Mouse (Mus musculus): ENCODE results near the gene Tbl1xr1. TPM values are rescaled to one million over a fixed set of nuclear protein-coding genes. Genes with fewer than 3 reads are reported as not detected.

Tbl1xr1 gene
- total RNA-seq, 2 experiments from 2014 or later: 127 to 138 TPM

GRCm38 (mm10) chr3:22192931-22193330 is 116.5 kb downstream of the Tbl1xr1 start:
- no peak for DNase-seq (ENCODE audit: low spot score in 2 of 2)

DNA sequence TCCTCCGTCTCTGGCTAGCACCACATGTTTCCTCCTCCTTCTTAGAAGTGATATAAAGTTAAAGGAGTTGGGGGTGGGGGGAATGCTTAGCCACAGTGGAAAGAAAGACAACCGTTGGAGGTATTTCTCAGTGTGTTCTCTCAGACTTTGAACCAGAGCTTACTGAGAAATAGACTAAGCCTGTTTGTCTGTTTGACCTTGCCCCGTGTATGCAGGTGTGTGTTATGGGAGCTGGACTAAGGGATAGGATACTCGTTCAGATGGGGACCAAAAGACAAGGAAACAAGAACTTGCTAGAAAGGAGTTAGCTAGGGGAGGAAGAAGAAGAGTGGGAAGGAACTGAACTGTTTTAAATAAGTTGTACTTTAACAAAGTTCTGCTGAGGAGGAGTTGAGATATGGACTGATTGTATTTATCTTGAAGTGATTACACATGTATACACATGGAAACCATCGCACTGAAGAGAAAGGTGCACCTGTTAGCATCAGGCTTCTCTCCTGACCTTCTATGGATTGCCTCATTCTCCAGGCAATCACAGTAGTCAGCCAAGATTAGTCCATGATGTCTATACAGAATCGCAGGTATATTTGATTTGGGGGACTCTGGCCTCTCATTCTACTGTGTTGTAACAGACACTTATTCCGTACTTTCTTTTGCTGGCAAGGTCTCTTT is 117.9 kb downstream of the Tbl1xr1 start:
- no peak for DNase-seq (ENCODE audit: low spot score in 2 of 2)

DNA sequence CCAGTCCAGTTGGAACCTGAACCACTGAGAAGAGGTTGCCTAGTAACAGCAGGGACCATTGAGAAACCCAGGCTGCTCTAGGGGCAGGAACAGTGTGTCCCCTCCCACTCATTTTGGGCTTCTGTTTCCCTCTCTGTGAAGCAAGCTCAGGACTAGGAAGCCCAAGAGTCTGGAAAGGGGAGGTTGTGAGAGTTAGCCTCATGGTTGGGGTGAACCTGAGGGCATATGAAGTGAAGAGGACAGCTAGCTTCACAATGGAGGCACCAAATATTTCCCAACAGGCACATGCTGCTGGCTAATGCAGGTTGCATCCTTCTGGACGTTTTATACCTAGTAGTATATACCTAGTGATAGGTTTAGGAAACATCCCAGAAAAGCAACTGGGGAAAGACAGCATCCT is 122.3 kb downstream of the Tbl1xr1 start:
- no peak for DNase-seq (ENCODE audit: low spot score in 2 of 2)

GRCm38 (mm10) chr3:22204186-22204585 is 127.7 kb downstream of the Tbl1xr1 start:
- no peak for DNase-seq (ENCODE audit: low spot score in 2 of 2)

- DNase-seq (ENCODE audit: low spot score in 2 of 2): no peak
Observed at GRCm38 (mm10) chr3:22221557-22221956, 145.1 kb downstream of the Tbl1xr1 start.

- DNase-seq (ENCODE audit: low spot score in 2 of 2): no peak
Observed at GRCm38 (mm10) chr3:22222351-22222750, 145.9 kb downstream of the Tbl1xr1 start.

GRCm38 (mm10) chr3:22223023-22223422 is 146.6 kb downstream of the Tbl1xr1 start:
- DNase-seq (ENCODE audit: low spot score in 2 of 2): no peak

DNA sequence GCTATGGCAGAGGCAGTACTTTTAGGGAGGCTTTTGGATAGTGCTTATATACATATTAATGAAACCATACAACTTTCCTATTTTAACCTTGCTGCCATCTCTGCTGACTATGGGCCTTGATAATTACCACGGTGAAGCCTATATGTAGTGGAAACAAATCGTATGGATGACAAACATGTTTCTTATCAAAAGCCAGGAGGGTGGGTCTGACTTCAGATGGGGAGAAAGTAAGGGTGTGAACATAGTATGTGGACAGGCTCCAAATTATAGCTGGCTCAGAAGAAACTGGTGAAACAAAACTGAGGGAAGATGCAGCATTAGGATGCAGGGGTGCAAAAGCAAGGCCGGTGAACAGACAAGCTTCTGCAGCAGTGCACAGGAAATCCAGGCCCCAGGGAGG is 151.6 kb downstream of the Tbl1xr1 start:
- no peak for DNase-seq (ENCODE audit: low spot score in 2 of 2)

- DNase-seq (ENCODE audit: low spot score in 2 of 2): no peak
Observed at GRCm38 (mm10) chr3:22230635-22231034, 154.2 kb downstream of the Tbl1xr1 start.

GRCm38 (mm10) chr3:22238106-22238900 is 161.9 kb downstream of the Tbl1xr1 start:
- no peak for DNase-seq (ENCODE audit: low spot score in 2 of 2)

Measured in layer of hippocampus, postnatal 14 days (tissue).